Mouse (Mus musculus): ENCODE measurements around the gene Rpl7a. TPM values are rescaled to one million over a fixed set of nuclear protein-coding genes. Genes with fewer than 3 reads are reported as not detected.
"Not testable (repeated sequence)": the region's sequence is repeated elsewhere in the genome, so short reads cannot be mapped to it uniquely, and the experiment has no call there.

Rpl7a gene
- 614 and 640 TPM in 2 replicates for polyA plus RNA-seq (2015; fragmentation: Nextera tagmentation; extraction: Ambion mirVana)

DNA sequence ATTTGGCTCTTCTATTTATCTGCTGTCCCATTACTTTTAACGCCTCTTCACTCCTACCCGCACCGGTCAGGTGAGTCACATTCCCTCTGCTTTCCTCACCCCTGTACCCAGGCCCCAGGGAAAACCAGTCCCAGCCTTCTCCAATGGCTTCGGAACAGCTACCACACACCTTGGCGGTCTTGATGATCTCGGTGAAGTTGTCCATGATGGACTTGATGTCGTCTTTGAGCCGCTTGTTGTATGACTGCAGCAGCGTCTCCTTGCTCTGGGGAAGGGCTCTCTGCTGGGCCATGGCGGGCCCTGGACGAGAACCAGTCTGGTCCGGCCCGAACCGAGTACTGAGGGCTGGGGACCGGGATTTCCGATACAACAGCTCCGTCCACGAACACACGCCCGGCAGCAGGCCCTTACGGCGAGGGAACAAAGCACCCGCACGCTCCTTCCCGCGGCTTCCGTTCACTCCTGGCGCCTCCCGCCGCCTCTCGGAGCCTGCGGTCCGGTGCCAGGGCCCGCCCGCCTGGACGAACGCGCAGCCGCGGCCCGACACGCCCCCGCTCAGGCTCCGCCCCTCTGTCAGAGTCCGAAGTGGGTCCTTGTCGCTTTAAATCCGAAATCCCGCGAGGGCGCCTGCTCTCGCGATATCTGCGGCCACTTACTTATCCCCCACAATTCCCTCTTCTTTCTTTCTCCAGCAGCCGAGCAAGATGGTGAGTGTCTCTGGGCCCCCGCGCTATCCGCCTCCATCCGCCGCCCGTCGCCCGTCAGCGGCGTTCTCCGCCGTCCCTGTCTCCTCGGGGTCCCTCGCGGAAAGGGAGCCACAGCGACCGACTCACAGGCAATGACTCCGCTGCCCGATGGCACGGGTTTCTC is at the start of gene Rpl7a, which contains the start of gene Med22:
Gene Rpl7a (plus strand): TSS at position 641 of the 870 bp plus-strand sequence.
Gene Med22 (minus strand): TSS at position 554 of the 870 bp plus-strand sequence.
- peak; percentile 93 for ATAC-seq (ENCODE audit: borderline replicate concordance, extremely low read depth, low FRiP score, low TSS enrichment)
- no peaks in the 10 kb centered on the region for H3K9me3 ChIP-seq
- H3K9ac ChIP-seq: peak within 1 kb of the TSS; percentile 97
- H3K4me1 ChIP-seq: peaks cover 45% of the 10 kb centered on the region
- H3K36me3 ChIP-seq: peaks cover 64% of the 10 kb centered on the region
- H3K4me3 ChIP-seq: peak within 1 kb of the TSS; percentile 69
- peak within 1 kb of the TSS; percentile 80 for H3K4me2 ChIP-seq
- no peaks in the 10 kb centered on the region for H3K27me3 ChIP-seq
- H3K27ac ChIP-seq: peak within 1 kb of the TSS; percentile 90
- under 1% methylated on average over 72 of the region's 74 CpGs for WGBS

DNA sequence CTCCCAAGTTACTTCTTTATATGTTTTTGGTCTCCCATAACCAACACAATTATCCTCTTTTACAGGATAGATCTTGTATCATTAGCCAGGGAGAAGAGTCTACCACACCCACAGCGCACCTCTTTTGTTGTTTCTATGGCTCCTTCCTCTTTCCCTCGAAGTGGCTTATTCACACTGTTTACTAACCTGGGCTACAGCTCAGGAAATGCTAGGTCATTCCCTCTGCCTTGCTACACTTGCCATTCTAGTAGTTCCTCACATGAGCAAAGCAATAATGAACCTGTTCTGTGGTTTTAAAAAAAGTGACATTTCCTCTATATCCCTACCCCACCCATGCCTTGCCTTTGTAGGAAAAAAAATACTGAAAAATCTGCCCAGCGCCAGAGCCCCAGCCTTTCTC is 47.7 kb upstream of the Rpl7a start:
- Histone ChIP-seq H3K36me3 (no peaks in the 10 kb centered on the region), H3K4me2 (no peak overlapping the region), H3K4me3 (no peak overlapping the region), H3K9me3 (no peaks in the 10 kb centered on the region), H3K27ac (no peak overlapping the region), H3K4me1 (no peaks in the 10 kb centered on the region), H3K9ac (no peak overlapping the region), H3K27me3 (no peaks in the 10 kb centered on the region)
- no peak for ATAC-seq (ENCODE audit: borderline replicate concordance, extremely low read depth, low FRiP score, low TSS enrichment)
- whole genome bisulfite sequencing: 66% methylated on average over 3 of the region's 3 CpGs

DNA sequence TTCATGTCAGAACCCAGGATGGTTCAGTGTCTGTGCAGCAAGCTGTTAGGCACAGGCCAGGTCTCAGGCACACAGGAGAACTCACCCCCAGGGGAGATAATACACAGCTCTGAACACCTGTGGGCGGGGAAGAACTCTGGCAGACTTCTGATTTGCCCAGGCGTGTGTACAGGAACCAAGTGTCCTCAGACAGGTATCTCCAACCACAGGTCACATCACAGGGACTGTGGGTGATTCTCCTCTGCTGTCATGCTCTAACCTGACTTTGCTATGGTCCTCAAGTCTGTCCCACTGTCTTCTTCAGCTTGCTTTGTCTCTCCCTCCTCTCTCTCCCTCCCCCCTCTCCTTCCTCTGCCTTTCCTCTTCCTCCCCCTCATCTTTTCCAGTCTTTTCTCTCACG is 45.7 kb upstream of the Rpl7a start, which contains the start of gene Abo:
Gene Abo (minus strand): TSS at position 101 of the 400 bp plus-strand sequence.
- H3K27me3 ChIP-seq: no peaks in the 10 kb centered on the region
- ATAC-seq (ENCODE audit: borderline replicate concordance, extremely low read depth, low FRiP score, low TSS enrichment): no peak
- H3K4me2 ChIP-seq: no peak within 1 kb of the TSS
- H3K36me3 ChIP-seq: no peaks in the 10 kb centered on the region
- no peak within 1 kb of the TSS for H3K9ac ChIP-seq
- WGBS: 47% methylated on average over 3 of the region's 3 CpGs
- no peak within 1 kb of the TSS for H3K27ac ChIP-seq
- no peak within 1 kb of the TSS for H3K4me3 ChIP-seq
- H3K9me3 ChIP-seq: no peaks in the 10 kb centered on the region
- H3K4me1 ChIP-seq: no peaks in the 10 kb centered on the region

DNA sequence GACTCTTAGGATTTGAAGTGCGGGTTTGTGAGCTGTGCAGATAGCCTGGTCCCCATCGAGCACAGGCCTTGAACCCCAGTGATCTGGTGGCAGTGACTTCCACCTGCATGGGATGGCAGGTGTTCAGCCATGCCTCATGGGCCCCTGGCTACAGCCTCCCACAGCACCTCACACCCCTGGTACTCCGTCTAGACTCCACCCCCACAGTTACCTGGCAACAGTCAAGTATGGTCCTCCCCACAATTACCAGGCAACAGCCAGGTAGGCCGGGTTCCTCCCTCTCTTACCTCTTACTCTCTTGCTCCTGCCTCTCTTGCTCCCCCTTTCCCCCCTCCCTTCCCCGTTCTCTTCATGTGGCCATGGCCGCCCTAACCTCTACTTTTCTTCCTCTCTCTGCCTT is 39.9 kb upstream of the Rpl7a start:
- Histone ChIP-seq H3K27ac (no peak overlapping the region), H3K36me3 (no peaks in the 10 kb centered on the region)
- 39% methylated on average over 6 of the region's 6 CpGs for WGBS

DNA sequence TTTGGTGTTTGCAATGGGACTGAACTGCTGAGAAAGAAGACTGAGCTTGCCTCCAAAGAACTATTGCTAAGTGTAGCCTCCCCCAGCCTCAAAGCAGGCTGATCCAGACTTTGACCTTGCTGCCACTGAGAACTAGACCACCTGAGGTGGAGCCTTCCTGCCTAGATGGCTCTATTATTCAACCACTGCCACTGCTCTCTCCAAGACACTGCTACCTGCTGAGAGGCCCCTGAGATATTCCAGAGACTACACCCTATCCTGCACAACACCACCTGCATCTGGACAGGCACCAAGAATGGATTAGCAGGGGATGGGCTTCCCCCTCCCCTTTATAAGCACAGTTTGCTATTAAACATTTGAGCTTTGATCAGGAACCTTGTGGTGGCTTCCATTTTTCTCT is 32.0 kb upstream of the Rpl7a start:
- H3K9ac ChIP-seq: no peak overlapping the region
- H3K27me3 ChIP-seq: no peaks in the 10 kb centered on the region
- no peaks in the 10 kb centered on the region for H3K36me3 ChIP-seq
- no peak overlapping the region for H3K27ac ChIP-seq
- no peaks in the 10 kb centered on the region for H3K9me3 ChIP-seq
- no peak overlapping the region for H3K4me2 ChIP-seq
- H3K4me1 ChIP-seq: no peaks in the 10 kb centered on the region
- ATAC-seq (ENCODE audit: borderline replicate concordance, extremely low read depth, low FRiP score, low TSS enrichment): no peak
- H3K4me3 ChIP-seq: no peak overlapping the region

More for the DNA sequence above, 39.9 kb upstream of the Rpl7a start:
- Histone ChIP-seq H3K9me3 (no peaks in the 10 kb centered on the region), H3K4me1 (no peaks in the 10 kb centered on the region), H3K4me3 (no peak overlapping the region), H3K9ac (no peak overlapping the region), H3K4me2 (no peak overlapping the region), H3K27me3 (no peaks in the 10 kb centered on the region)
- ATAC-seq (ENCODE audit: borderline replicate concordance, extremely low read depth, low FRiP score, low TSS enrichment): no peak

DNA sequence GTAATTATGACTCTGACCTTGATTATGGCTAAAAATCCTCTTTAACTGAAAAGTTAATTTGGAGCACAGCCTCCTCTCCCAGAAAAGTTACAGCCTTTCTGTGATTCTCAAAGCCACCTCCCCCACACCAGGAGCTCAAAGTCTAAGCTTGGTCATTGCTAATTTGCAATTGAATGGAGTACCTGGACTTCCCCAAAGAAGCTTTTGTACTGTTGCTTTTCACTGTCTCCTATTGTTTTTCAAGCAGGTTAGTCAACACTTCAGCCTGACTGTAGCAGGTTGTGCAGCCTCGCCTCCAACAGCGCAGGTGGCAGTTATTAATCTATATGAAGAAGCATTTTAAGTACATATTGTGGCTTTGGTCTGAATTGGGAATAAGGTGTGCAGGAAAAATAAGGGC is 25.0 kb upstream of the Rpl7a start:
- not testable (repeated sequence) for H3K4me2 ChIP-seq; H3K9me3 ChIP-seq; H3K27ac ChIP-seq; H3K4me1 ChIP-seq; H3K9ac ChIP-seq; H3K27me3 ChIP-seq; H3K4me3 ChIP-seq; ATAC-seq (ENCODE audit: borderline replicate concordance, extremely low read depth, low FRiP score, low TSS enrichment)
- 86% methylated on average over 2 of the region's 2 CpGs for WGBS
- H3K36me3 ChIP-seq: peaks cover 18% of the 10 kb centered on the region

DNA sequence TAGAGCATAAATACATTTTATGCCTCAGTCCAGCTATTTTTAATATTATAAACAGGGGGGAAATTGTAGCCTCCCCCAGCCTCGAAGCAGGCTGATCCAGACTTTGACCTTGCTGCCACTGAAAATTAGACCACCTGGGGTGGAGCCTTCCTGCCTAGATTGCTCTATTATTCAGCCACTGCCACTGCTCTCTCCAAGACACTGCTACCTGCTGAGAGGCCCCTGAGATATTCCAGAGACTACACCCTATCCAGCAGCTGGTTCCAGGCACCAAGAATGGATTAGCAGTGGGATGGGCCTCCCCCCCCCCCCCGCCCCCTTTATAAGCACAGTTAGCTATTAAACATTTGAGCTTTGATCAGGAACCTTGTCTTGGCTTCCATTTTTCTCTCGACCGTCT is 24.4 kb upstream of the Rpl7a start:
- ATAC-seq (ENCODE audit: borderline replicate concordance, extremely low read depth, low FRiP score, low TSS enrichment): not testable (repeated sequence)

DNA sequence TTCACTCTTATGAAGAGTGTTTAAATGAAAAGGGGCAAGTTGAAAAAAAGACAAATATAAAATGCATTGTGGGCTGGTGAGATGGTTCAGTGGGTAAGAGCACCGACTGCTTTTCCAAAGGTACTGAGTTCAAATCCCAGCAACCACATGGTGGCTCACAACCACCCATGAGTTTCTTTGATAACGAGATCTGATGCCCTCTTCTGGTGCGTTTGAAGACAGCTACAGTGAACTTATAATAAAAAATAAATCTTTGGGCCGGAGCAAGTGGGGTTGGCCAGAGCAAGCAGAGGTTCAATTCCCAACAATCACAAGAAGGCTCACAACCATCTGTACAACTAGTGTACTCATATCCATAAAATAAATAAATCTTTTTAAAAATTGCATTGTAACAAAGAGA is 14.7 kb upstream of the Rpl7a start:
- peaks cover 82% of the 10 kb centered on the region for H3K36me3 ChIP-seq

More for the DNA sequence above, 24.4 kb upstream of the Rpl7a start:
- not testable (repeated sequence) for H3K27me3 ChIP-seq, H3K27ac ChIP-seq, H3K9me3 ChIP-seq, H3K9ac ChIP-seq, H3K4me3 ChIP-seq, H3K4me2 ChIP-seq, H3K4me1 ChIP-seq
- WGBS: 60% methylated on average over 4 of the region's 4 CpGs
- H3K36me3 ChIP-seq: peaks cover 24% of the 10 kb centered on the region

DNA sequence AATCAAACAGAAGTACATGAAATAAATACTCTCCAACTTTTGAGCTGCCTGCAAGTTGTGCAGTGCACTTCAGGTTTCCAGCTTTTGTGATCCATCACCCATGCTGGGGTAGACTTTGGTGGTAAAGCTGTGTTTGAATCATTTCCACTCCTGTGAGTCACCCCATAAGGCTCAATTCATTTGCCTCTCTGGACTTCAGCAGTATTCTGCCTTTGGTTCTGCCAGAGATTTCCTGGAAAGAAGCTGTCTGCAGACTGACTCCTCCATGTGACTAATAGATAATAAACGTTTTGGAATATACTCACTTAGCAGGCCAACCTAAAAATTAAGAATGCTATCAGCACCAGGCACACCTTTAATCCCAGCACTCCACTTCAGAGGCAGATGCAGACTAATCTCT is 9.8 kb upstream of the Rpl7a start:
- ATAC-seq (ENCODE audit: borderline replicate concordance, extremely low read depth, low FRiP score, low TSS enrichment): no peak
- Histone ChIP-seq H3K36me3 (peaks cover 49% of the 10 kb centered on the region), H3K4me1 (peaks cover 20% of the 10 kb centered on the region), H3K9ac (no peak overlapping the region), H3K4me2 (no peak overlapping the region), H3K27ac (no peak overlapping the region), H3K9me3 (no peaks in the 10 kb centered on the region), H3K4me3 (no peak overlapping the region), H3K27me3 (no peaks in the 10 kb centered on the region)
- 61% methylated on average over 1 of the region's 1 CpGs for WGBS

More for the DNA sequence above, 14.7 kb upstream of the Rpl7a start:
- H3K4me3 ChIP-seq: no peak overlapping the region
- WGBS: 82% methylated on average over 4 of the region's 4 CpGs
- ATAC-seq (ENCODE audit: borderline replicate concordance, extremely low read depth, low FRiP score, low TSS enrichment): no peak
- no peaks in the 10 kb centered on the region for H3K4me1 ChIP-seq
- H3K9ac ChIP-seq: no peak overlapping the region
- no peaks in the 10 kb centered on the region for H3K27me3 ChIP-seq
- H3K9me3 ChIP-seq: no peaks in the 10 kb centered on the region
- H3K27ac ChIP-seq: no peak overlapping the region
- no peak overlapping the region for H3K4me2 ChIP-seq

DNA sequence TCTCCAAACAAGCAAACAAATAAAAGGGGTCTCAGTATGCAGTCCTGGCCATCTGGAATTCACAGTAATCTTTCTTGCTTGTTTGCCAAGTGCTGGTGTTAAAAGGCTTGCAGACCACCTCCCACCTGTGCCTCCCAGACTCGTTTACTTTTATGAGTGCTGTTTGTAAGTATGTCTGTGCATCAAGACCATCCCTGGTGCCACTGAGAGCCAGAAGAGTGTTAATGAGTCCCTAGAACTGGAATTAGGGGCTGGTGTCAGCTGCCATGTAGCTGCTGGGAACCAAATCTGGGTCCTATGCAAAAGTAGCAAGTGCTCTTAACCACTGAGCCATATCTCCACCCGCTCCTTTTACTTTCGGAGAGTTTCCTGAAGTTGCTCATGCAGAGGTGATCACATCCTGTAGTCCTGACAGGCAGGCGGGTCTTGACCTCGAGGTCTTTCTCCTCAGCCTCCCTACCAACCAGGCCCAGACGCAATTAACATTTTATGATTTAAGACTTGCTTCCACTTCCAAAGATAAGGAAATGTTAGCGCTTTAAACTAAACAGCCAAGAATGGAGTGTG is 8.6 kb upstream of the Rpl7a start:
- Histone ChIP-seq H3K4me1 (peaks cover 20% of the 10 kb centered on the region), H3K9ac (peak overlapping the region; percentile 80), H3K27ac (peak overlapping the region; percentile 84; the same call in 1 of the 2 replicates), H3K4me2 (peak overlapping the region; percentile 70), H3K9me3 (no peaks in the 10 kb centered on the region), H3K27me3 (no peaks in the 10 kb centered on the region), H3K36me3 (peaks cover 49% of the 10 kb centered on the region), H3K4me3 (peak overlapping the region; percentile 90)
- ATAC-seq (ENCODE audit: borderline replicate concordance, extremely low read depth, low FRiP score, low TSS enrichment): no peak
- 4% methylated on average over 7 of the region's 7 CpGs for WGBS

DNA sequence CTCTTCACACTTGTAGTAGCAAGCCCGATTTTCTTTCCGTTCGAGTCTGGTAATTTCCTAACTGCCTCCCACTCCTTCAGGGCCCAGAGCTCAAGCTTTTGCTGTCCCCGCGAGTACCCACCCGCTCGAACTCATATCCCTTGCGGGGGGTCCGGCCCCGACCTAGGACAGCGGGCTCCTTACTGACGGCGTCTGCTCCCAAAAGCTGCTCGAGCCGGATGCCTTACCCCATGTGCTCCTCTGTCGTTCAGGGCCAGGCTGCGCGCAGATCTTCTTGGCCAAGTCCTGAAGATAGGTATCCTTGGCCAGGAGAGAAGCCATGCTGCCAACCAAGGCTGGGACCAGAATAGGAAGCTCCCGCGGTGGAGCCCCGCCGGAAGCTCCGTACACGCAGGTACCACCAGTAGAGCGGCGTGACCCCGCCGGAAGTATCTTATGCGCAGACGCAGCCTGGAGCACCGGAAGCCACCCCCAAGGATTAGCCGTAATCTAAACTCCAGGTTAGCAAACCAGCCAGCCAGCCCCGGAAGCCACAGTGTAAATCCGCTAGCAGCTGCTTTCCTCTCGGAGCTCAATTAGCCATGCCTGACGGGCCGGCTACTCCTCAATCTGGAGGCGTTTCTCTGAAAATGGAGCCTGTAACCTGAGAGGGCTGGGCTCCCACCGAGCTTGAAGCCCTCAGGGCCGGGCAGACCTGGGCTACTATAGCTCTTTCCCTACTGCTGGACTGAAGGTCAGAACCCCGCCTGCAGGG is 7.9 kb upstream of the Rpl7a start, which contains the start of gene Surf6:
Gene Surf6 (minus strand): TSS at position 413 of the 754 bp plus-strand sequence.
- Histone ChIP-seq H3K27ac (peak within 1 kb of the TSS; percentile 84), H3K9ac (peak within 1 kb of the TSS; percentile 80), H3K4me2 (peak within 1 kb of the TSS; percentile 70), H3K36me3 (peaks cover 49% of the 10 kb centered on the region), H3K4me3 (peak within 1 kb of the TSS; percentile 90), H3K4me1 (peaks cover 25% of the 10 kb centered on the region), H3K27me3 (no peaks in the 10 kb centered on the region), H3K9me3 (no peaks in the 10 kb centered on the region)
- ATAC-seq (ENCODE audit: borderline replicate concordance, extremely low read depth, low FRiP score, low TSS enrichment): peak; percentile 92
- under 1% methylated on average over 41 of the region's 41 CpGs for WGBS
